Mouse (Mus musculus) cerebellum, adult 2 months (tissue): ENCODE measurements at regions not wholly inside any gene's neighbourhood (a gene's known extent, or its start where the extent isn't known, plus 50 kb on each side); places are given as distances from the start of the nearest gene placed in this dataset.

Experiments used
- CTCF ChIP-seq: fragments of 200-500 bp; IDR thresholded peaks from 2 replicates; pipeline ENCODE4 v1.5.1; 2011; ENCODE audit warnings: low read depth, mild to moderate bottlenecking, control low read depth, low read length, moderate library complexity, borderline replicate concordance; ENCODE audit not compliant: insufficient read depth
- POLR2A ChIP-seq: fragments of 200-500 bp; IDR thresholded peaks from 2 replicates; pipeline ENCODE4 v1.6.1; 2011; ENCODE audit warnings: low read length, control low read depth, borderline replicate concordance; ENCODE audit not compliant: insufficient read depth

DNA sequence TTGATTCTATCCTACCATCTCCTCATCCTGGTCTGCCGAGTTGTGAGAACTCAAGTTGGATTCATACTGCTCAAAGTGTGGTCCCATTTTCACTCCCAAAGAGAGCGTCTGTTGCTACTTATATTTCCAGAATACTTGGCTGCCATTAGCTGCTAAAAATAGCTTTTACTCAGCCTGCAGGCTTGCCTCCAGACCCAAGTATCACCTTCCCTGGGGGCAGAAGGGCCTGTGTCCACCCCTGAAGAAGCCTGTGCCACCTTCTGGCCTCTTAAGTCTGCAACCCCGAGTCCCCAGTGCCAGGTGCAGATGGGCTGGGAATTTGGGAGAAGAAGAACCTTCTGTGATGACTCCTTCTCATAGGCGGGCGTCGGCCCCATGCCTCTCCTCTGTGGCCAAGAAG, 161.5 kb downstream of the Sh3bp4 start:
- TF ChIP-seq CTCF, result no peak
- TF ChIP-seq POLR2A, result no peak
